Mouse (Mus musculus): ENCODE results near the gene Bbx. TPM values are rescaled to one million over a fixed set of nuclear protein-coding genes. Genes with fewer than 3 reads are reported as not detected.

The Bbx gene
- total RNA-seq, 1 experiment: 31.2 TPM

GRCm38 (mm10) chr16:50431011-50431981, 894 bp downstream of the Bbx start:
- TF ChIP-seq ZNF384 (IDR thresholded peaks at IDR 0.05; ENCODE audit: low read depth, low read length): no peak
- TF ChIP-seq HCFC1 (IDR thresholded peaks at IDR 0.05; ENCODE audit: borderline replicate concordance, insufficient read depth, low read length): 0 out of 2 replicates have a peak, but pooled peaks have one; percentile 19
- Histone ChIP-seq H3K27ac (ENCODE audit: insufficient read depth, low read depth, low read length, poor library complexity, severe bottlenecking) (no peak overlapping the region; the same call in 1 of the 2 replicates), H3K36me3 (ENCODE audit: control insufficient read depth, insufficient read depth, low read length, poor library complexity, severe bottlenecking) (no peaks in the 10 kb centered on the region), H3K4me3 (ENCODE audit: insufficient read depth in 1 of 2, low read depth in 1 of 2, low read length in 2 of 2, poor library complexity in 1 of 2, severe bottlenecking in 1 of 2) (peak overlapping the region; percentile 87 to 95), H3K9me3 (ENCODE audit: control insufficient read depth, insufficient read depth, low read depth, low read length) (no peaks in the 10 kb centered on the region), H3K9ac (ENCODE audit: insufficient read depth, low read depth, low read length, poor library complexity, severe bottlenecking) (peak overlapping the region; percentile 87), H3K4me1 (ENCODE audit: control insufficient read depth in 2 of 2, insufficient read depth in 2 of 2, low read length in 2 of 2, poor library complexity in 1 of 2) (peaks cover 0 to 10% of the 10 kb centered on the region in 2 experiments; a peak in 2 of 4 replicates)
- in situ Hi-C loops (cut with MboI; ENCODE audit: low sequenced_read_pairs in 2 of 2, unreplicated experiment in 2 of 2): no loop called here
- DNase-seq (ENCODE audit: low read depth, low spot score): peak; percentile 19

- H3K4me1 ChIP-seq (ENCODE audit: control insufficient read depth in 2 of 2, insufficient read depth in 2 of 2, low read length in 2 of 2, poor library complexity in 1 of 2): peaks cover 0 to 10% of the 10 kb centered on the region in 2 experiments; a peak in 2 of 4 replicates
- H3K27ac ChIP-seq (ENCODE audit: insufficient read depth, low read depth, low read length, poor library complexity, severe bottlenecking): no peak overlapping the region
- in situ Hi-C loops (cut with MboI; ENCODE audit: low sequenced_read_pairs in 2 of 2, unreplicated experiment in 2 of 2): no loop called here
- no peak for DNase-seq (ENCODE audit: low read depth, low spot score)
- H3K9ac ChIP-seq (ENCODE audit: insufficient read depth, low read depth, low read length, poor library complexity, severe bottlenecking): no peak overlapping the region
- H3K36me3 ChIP-seq (ENCODE audit: control insufficient read depth, insufficient read depth, low read length, poor library complexity, severe bottlenecking): no peaks in the 10 kb centered on the region
- no peak for TF ChIP-seq CHD2 (IDR thresholded peaks at IDR 0.05; ENCODE audit: low read depth, low read length)
- no peak for TF ChIP-seq MAFK (IDR thresholded peaks at IDR 0.05; ENCODE audit: insufficient read depth, low read depth, low read length)
- H3K9me3 ChIP-seq (ENCODE audit: control insufficient read depth, insufficient read depth, low read depth, low read length): no peaks in the 10 kb centered on the region
- H3K4me3 ChIP-seq (ENCODE audit: insufficient read depth in 1 of 2, low read depth in 1 of 2, low read length in 2 of 2, poor library complexity in 1 of 2, severe bottlenecking in 1 of 2): peak overlapping the region; percentile 87 to 95
Observed at GRCm38 (mm10) chr16:50430515-50430877, 1.7 kb downstream of the Bbx start.

DNA sequence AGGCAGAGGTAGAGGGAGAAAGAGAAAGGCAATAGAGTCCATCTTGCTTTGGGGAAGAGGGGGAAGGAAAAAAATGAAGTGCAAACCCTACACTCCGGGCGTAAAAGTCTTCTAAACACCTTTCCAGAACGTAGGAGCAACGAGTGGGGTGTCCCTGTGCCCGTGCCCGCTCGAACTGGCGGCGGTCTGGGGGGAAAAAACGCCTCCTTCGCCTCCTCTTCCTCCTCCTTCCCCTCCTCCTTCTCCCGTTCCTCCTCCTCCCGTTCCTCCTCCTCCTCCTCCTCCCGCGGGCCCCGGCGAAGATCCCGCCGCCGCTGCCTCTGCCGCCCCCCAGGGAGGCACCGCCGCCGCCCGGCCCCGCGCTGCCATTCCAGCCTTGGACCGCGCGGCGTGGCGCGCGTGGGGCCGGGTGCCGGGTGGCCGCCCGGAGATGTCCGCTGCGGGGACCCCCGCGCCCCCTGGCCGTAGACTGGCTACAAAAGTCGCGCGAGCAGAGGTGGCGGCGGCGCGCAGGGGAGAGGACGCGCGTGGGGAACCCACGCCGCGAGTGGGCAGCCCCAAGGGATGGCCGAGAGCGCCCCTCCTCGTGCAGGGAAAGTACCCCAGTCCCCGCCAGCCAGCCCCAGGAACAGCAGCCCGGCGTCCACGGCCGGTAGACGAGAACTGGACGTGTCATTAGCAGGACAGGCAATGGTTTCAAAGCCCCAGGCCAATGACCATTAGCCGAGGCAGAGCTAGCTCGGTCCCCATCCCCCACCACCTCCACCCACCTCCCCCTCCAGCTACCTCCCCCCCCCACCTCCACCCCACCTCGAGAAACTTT, 2.3 kb downstream of the Bbx start:
- H3K36me3 ChIP-seq (ENCODE audit: control insufficient read depth, insufficient read depth, low read length, poor library complexity, severe bottlenecking): no peaks in the 10 kb centered on the region
- H3K9me3 ChIP-seq (ENCODE audit: control insufficient read depth, insufficient read depth, low read depth, low read length): no peaks in the 10 kb centered on the region
- peaks cover 0 to 10% of the 10 kb centered on the region in 2 experiments; a peak in 2 of 4 replicates for H3K4me1 ChIP-seq (ENCODE audit: control insufficient read depth in 2 of 2, insufficient read depth in 2 of 2, low read length in 2 of 2, poor library complexity in 1 of 2)
- H3K9ac ChIP-seq (ENCODE audit: insufficient read depth, low read depth, low read length, poor library complexity, severe bottlenecking): peak overlapping the region; percentile 39
- peak overlapping the region; percentile 87 to 95 for H3K4me3 ChIP-seq (ENCODE audit: insufficient read depth in 1 of 2, low read depth in 1 of 2, low read length in 2 of 2, poor library complexity in 1 of 2, severe bottlenecking in 1 of 2)
- DNase-seq (ENCODE audit: low read depth, low spot score): no peak
- TF ChIP-seq ZNF384 (IDR thresholded peaks at IDR 0.05; ENCODE audit: low read depth, low read length) (no peak), CHD2 (IDR thresholded peaks at IDR 0.05; ENCODE audit: low read depth, low read length) (no peak), HCFC1 (IDR thresholded peaks at IDR 0.05; ENCODE audit: borderline replicate concordance, insufficient read depth, low read length) (no peak)
- in situ Hi-C loops (cut with MboI; ENCODE audit: low sequenced_read_pairs in 2 of 2, unreplicated experiment in 2 of 2): no loop called here
- no peak overlapping the region for H3K27ac ChIP-seq (ENCODE audit: insufficient read depth, low read depth, low read length, poor library complexity, severe bottlenecking)

DNA sequence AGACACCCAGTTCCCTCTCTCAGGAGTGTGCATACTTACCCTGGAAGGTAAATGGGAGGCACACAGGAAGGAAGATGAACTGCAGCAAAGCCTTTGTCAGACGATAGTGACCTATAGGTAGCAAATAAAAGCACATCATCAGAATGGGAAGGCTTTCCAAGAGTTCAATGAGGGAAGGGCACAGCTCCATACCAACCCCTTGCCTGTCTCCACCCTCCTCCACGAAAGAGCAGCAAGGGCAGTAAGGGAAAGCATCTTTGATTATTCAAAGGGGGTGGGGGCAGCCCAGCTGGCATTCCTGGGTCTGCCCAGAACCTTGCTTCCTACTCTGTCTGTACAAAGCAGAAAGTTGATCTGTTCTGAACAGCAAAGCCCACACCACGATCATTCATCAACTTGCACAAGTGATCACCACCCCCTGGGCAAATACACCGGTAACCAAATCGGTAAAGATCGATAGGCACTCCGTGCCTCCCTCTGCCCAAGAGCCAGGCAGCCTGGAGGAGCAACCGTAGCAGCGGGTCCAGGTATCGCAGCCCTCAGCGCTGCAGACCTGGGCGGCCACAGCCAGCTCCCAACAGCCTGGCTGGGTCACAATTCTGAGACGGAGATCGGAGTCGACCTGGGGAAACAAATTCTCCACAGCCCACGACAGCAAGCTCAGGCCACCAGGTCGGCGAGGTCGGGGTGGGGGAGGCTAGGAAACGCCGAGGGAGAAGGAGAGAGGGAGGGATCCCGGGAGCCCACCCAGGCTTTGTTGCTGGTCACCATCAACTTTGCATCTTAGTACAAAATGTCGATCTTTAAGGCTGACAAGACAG, 3.1 kb downstream of the Bbx start:
- DNase-seq (ENCODE audit: low read depth, low spot score): no peak
- in situ Hi-C loops (cut with MboI; ENCODE audit: low sequenced_read_pairs in 2 of 2, unreplicated experiment in 2 of 2): no loop called here
- peak overlapping the region; percentile 39 for H3K9ac ChIP-seq (ENCODE audit: insufficient read depth, low read depth, low read length, poor library complexity, severe bottlenecking)
- H3K27ac ChIP-seq (ENCODE audit: insufficient read depth, low read depth, low read length, poor library complexity, severe bottlenecking): no peak overlapping the region
- TF ChIP-seq MAFK (IDR thresholded peaks at IDR 0.05; ENCODE audit: insufficient read depth, low read depth, low read length) (no peak), HCFC1 (IDR thresholded peaks at IDR 0.05; ENCODE audit: borderline replicate concordance, insufficient read depth, low read length) (no peak)
- H3K36me3 ChIP-seq (ENCODE audit: control insufficient read depth, insufficient read depth, low read length, poor library complexity, severe bottlenecking): no peaks in the 10 kb centered on the region
- peak overlapping the region; percentile 87 to 95 for H3K4me3 ChIP-seq (ENCODE audit: insufficient read depth in 1 of 2, low read depth in 1 of 2, low read length in 2 of 2, poor library complexity in 1 of 2, severe bottlenecking in 1 of 2)
- H3K4me1 ChIP-seq (ENCODE audit: control insufficient read depth in 2 of 2, insufficient read depth in 2 of 2, low read length in 2 of 2, poor library complexity in 1 of 2): peaks cover 0 to 10% of the 10 kb centered on the region in 2 experiments; a peak in 2 of 4 replicates
- no peaks in the 10 kb centered on the region for H3K9me3 ChIP-seq (ENCODE audit: control insufficient read depth, insufficient read depth, low read depth, low read length)
